Mouse (Mus musculus) lung, embryonic 15.5 days (tissue): ENCODE measurements around the gene Uts2r. TPM values are rescaled to one million over a fixed set of nuclear protein-coding genes. Genes with fewer than 3 reads are reported as not detected.

Experiments
- polyA plus RNA-seq: library from polyadenylated mRNA; unstranded; fragments of >200 nt; fragmentation: Nextera tagmentation; extraction: Ambion mirVana; gene quantifications from 2 replicates; pipeline ENCODE4 v1.2.1, GENCODE M21; 2015

Uts2r gene
- polyA plus RNA-seq, 1 experiment from 2014 or later = not detected

Other genes starting within 250 kb of the Uts2r start
- gene Ccdc57, start 227.4 kb upstream of the Uts2r start, polyA plus RNA-seq = 6.6 and 6.8 TPM in 2 replicates
- 67.1 and 73.0 TPM in 2 replicates for gene Slc16a3, start 211.8 kb upstream of the Uts2r start, polyA plus RNA-seq
- 132 and 133 TPM in 2 replicates for gene Csnk1d, start 168.9 kb upstream of the Uts2r start, polyA plus RNA-seq
- gene Cd7, start 120.9 kb upstream of the Uts2r start, polyA plus RNA-seq = 0.65 and 1.5 TPM in 2 replicates
- gene Sectm1b, start 96.7 kb upstream of the Uts2r start, polyA plus RNA-seq = not detected in 2 replicates
- gene Sectm1a, start 79.1 kb upstream of the Uts2r start, polyA plus RNA-seq = 0.26 TPM in 1 of 2 replicates, not detected in the other
- gene Tex19.2, start 41.6 kb upstream of the Uts2r start, polyA plus RNA-seq = not detected in 2 replicates
- 0.09 TPM in 1 of 2 replicates, not detected in the other for gene Tex19.1, start 14.1 kb upstream of the Uts2r start, polyA plus RNA-seq
- gene Hexdc, start 44.2 kb downstream of the Uts2r start, polyA plus RNA-seq = 5.9 and 8.8 TPM in 2 replicates
- gene Ogfod3, start 44.4 kb downstream of the Uts2r start, polyA plus RNA-seq = 25.7 and 27.9 TPM in 2 replicates
- 35.2 and 35.3 TPM in 2 replicates for gene Cybc1, start 69.1 kb downstream of the Uts2r start, polyA plus RNA-seq
- 47.7 and 51.9 TPM in 2 replicates for gene Narf, start 77.0 kb downstream of the Uts2r start, polyA plus RNA-seq
- gene Foxk2, start 99.7 kb downstream of the Uts2r start, polyA plus RNA-seq = 7.8 and 8.7 TPM in 2 replicates
- 93.4 and 98.5 TPM in 2 replicates for gene Wdr45b, start 194.2 kb downstream of the Uts2r start, polyA plus RNA-seq
- 5.3 and 6.0 TPM in 2 replicates for gene Rab40b, start 228.0 kb downstream of the Uts2r start, polyA plus RNA-seq